Mouse (Mus musculus): Measurements from ENCODE around the gene Lrrc42.

Gene Lrrc42

DNA sequence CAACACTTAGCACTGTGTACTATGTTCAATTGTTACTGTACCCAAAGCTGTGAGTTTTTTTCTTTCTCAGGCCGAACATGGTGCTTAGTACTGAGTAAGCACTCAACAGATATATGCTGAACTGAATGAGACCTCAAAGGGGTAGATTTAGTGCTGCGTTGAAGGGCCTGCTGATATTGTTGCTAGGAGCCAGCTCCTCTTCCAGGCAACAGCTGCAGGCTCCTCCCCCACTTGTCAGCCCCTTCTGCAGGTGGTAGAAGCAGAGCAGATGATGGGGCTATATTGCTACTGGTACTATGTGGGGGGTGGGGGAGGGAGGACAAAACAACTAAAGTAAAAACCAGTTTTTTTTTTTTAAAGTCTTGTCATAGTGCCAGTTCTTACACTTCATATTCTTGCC is 3.9 kb downstream of the Lrrc42 start:
- no peak for DNase-seq (ENCODE audit: low spot score in 2 of 2)

GRCm38 (mm10) chr4:107248061-107248460 is 5.3 kb downstream of the Lrrc42 start:
- no peak for DNase-seq (ENCODE audit: low spot score in 2 of 2)

DNA sequence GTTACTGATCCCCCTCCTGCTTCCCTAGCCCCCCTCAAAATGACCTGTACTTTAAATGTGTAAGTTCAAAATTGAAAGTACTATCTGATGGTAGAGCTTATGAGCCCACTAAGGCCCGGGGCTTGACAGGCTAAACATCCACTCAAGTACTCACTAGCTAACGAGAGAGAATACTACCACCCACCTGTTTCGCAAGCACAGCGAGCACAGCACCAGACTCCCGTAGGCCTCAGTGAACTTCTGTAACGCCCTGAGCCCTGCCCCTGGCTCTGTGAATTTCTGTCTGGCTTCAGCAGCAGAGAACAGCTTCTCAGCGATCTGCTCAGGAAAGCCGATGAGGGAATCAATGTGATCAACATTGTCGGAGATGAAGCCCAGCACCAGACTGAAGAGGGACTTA is 6.2 kb downstream of the Lrrc42 start:
- no peak for DNase-seq (ENCODE audit: low spot score in 2 of 2)

GRCm38 (mm10) chr4:107246040-107246439 is 7.3 kb downstream of the Lrrc42 start:
- DNase-seq (ENCODE audit: low spot score in 2 of 2): no peak

GRCm38 (mm10) chr4:107245368-107245767 is 8.0 kb downstream of the Lrrc42 start:
- DNase-seq (ENCODE audit: low spot score in 2 of 2): no peak

- no peak for DNase-seq (ENCODE audit: low spot score in 2 of 2)
Observed at GRCm38 (mm10) chr4:107243365-107244333, 9.7 kb downstream of the Lrrc42 start.

DNA sequence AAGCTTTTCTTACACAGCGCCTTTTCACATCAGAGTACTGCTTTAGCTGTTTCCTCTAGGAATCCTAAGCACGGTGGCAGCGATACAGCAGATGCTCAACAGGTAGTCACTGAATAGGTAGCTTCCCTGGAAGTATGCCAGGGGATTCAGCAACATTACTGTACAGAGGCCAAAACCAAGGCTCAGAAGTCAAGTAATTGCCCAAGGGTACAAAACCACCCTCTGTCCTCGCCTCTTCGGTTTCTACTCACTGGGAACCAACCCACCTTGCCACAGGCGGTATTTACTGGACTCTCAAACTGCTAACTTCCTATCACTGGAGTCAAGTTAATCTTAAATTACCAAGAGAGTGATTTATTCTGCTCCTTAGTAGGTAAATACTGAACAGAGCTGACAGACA is 13.1 kb downstream of the Lrrc42 start:
- no peak for DNase-seq (ENCODE audit: low spot score in 2 of 2)

GRCm38 (mm10) chr4:107238253-107238652 is 15.1 kb downstream of the Lrrc42 start:
- DNase-seq (ENCODE audit: low spot score in 2 of 2): no peak

DNA sequence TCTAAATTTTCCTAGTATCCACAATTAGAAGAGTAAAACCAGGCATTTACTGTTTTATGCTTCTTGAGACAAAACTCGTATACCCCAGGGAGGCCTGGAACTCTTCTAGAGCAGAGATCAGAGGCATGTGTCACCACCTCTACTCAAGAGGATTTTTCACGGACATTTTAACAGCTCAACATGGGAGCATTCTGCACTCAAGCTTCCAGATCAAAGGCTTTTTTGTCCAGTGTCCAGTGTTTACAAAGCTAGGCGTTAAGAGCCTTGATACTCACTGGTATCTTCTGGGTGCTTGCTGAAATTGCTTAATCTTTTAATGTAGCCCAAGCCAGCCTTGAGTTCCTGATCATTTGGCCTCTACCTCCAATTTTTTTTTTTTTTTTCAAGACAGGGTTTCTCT is 21.1 kb downstream of the Lrrc42 start:
- no peak for DNase-seq (ENCODE audit: low spot score in 2 of 2)

DNA sequence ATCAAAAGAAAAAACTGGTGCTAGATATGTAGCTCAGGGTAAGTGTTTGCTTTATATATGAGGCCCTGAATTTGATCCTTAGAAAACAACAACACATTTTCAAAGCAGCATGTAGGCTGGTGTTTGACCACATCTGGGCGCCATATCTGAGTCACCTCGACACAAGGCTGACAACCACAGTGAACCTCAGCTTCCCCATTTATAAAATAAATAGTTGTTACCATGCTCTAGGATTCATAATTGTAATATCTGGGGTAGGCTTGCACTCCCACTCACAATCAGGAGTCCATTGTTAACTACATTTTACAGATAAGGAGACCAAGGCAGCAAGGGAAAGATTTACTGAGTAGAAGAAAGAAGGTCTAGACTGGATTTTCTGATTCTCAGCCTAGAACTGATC is 27.0 kb downstream of the Lrrc42 start:
- no peak for DNase-seq (ENCODE audit: low spot score in 2 of 2)

GRCm38 (mm10) chr4:107223225-107224204 is 29.8 kb downstream of the Lrrc42 start:
- peak in 1 of 2 experiments; percentile 28 for DNase-seq (ENCODE audit: low spot score in 2 of 2)

GRCm38 (mm10) chr4:107221524-107221923 is 31.8 kb downstream of the Lrrc42 start:
- DNase-seq (ENCODE audit: low spot score in 2 of 2): no peak

DNA sequence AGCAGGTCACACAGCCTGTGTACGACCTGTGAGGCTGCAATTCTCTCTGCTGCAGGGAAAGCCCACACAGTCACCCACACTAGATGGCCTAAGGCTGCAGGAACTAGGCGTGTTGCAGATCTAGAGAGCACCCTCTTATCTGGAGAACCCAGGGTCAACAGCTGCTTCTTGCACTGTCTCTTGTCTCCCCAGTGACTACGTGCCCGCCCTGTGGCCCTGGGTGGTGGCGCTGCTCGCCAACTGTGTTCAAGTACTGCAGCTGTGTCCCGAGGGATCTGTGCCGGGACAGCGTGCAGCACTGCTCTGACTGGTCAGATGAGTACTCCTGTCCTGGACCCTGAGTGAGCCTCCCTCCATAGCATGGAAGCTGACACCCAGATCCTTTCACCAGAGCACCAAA is 35.8 kb downstream of the Lrrc42 start:
- peak; percentile 76 to 86 for DNase-seq (ENCODE audit: low spot score in 2 of 2)

DNA sequence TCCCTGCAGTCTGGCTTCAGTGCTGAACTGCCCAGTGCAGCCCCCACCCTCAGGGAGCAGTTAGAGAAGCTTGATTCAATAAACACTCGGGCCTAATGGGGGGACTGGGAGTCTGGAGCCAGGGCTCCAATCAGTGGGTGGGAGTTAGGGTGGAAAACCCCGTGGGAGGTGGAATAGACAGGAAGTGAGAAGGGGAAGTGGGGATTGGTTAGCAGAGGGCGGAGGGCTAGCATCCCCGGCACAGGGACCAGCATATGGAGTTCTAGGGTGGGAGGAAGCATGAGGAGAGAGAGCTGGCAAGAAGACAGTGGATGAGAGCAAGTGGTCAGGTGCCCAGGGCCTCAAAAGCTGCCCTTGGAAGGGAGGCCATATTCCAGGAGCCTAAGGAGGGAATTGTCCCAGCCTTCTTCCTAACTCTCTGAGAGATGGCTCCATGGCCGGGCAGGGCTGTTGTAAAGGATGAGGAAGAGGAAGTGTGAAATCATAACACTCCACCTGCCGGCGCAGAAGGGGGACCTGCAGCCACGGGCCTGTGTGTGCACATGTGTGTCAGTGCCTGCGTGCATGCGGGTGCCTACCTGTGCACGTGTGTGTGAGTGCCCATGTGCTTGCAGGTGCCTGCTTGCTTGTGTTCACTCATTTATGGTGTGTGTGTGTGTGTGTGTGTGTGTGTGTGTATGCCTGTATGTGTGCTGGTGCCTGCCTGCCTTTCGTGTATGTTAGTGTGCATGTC is 39.9 kb downstream of the Lrrc42 start:
- DNase-seq (ENCODE audit: low spot score in 2 of 2): no peak

DNA sequence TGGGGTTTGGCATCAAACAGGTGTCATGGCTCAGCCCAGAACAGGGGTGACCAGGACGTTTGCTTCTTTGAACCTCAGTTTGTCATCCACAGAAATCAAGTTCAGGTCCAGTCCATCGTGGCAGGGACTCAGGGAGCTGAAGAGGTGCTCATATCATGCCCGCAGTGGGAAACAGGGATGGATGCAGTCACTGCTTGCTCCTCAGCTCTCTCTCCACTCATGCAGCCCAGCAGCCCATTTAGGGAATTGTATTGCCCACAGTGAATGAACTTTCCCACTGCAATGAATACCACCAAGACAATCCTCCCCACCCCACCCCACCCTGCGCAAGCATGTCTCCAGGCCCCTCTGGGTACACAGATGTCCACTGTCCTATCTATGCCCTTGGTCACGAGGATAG is 41.4 kb downstream of the Lrrc42 start:
- no peak for DNase-seq (ENCODE audit: low spot score in 2 of 2)

GRCm38 (mm10) chr4:107211465-107211864 is 41.9 kb downstream of the Lrrc42 start:
- no peak for DNase-seq (ENCODE audit: low spot score in 2 of 2)

DNA sequence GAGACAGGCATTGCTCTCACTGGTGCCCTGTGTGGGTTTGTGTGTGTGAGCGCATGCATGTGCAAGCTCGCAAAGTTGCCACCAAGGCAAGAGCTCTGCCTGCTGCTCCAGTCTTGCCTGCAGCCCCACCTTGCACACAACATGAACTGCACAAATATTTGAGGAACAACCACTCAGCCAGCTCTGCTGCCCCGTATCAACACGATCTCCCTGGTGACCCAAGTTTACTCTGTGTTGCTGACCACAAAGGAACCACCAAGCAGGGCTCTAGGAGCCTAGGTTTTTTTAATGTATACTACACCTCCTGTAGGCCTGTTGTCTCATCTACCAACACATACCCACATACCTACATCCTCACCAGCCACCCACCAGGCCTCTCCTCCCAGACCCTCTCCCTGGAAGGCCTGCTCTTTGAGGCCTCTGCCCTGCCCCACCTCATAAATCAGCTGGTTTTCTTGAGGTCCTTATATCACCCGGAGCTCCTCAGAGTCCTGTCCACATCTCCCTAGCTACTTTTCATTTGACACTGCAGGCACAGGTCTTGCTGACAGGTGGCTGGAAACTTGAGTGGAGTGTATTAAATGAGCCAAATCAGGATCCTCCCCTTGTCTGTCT is 42.7 kb downstream of the Lrrc42 start:
- DNase-seq (ENCODE audit: low spot score in 2 of 2): no peak

DNA sequence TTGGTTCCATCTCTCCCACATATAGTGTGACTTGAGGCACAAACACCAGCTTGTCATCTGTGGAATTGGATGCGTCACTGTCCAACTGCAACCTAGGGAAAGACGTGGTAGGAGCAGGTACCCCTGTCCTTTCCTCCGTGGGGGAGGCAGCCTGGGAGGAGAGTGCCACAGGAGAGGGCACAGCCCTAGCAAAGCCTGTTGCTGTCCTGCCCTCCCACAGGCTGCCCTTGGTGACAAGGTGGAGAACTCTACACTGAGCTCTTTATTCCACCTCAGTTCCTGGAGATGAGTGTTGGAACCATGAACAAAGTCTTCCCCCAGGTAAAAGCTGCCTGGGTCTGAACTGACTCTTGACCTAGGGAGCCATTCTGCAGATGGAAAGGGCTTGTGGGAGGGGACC is 44.5 kb downstream of the Lrrc42 start, which contains the start of gene Ldlrad1:
Ldlrad1 (plus strand) TSS at position 301 of the 400 bp plus-strand sequence.
- DNase-seq (ENCODE audit: low spot score in 2 of 2): no peak

- no peak for DNase-seq (ENCODE audit: low spot score in 2 of 2)
Observed at GRCm38 (mm10) chr4:107207016-107207415, 46.3 kb downstream of the Lrrc42 start.

DNA sequence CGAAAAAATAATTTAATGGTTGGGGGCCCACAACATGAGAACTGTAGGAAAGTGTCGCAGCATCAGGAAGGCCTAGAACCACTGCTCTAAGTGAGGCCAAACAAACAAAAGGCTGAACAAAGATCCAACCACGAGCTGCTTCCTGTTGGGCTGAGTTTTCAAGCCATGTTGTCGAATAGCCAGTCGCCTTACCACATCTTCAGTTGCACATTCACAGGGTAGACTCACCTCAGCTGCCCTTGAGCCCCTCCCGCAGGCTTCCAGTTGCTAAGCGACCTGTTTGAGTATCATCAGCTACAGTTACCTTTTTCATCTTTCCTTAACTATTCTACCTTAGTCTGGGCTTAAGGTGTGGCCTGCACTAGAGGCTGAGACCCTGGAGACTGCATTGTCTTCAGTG is 50.3 kb downstream of the Lrrc42 start:
- DNase-seq (ENCODE audit: low spot score in 2 of 2): no peak

DNA sequence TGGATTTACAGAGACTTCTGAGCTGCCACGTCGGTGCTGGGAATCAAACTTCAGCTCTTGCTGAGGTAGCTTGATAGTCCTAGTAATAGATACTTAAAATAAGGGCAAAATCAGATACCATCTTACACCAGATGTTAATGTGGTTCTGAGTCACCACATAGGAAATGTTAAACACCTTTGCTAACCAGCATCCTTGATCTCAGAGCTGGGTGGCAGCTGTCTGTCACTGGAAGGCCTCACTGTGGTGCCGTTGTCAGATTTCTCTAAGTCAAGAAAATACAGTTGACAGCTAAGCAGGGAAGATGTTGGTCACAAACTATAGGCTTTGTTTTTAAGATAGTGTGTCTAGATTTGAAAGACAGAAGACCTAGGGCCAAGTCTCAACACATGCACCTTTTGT is 51.6 kb downstream of the Lrrc42 start:
- no peak for DNase-seq (ENCODE audit: low spot score in 2 of 2)
